Mouse (Mus musculus) forebrain, embryonic 11.5 days (tissue): ENCODE data around the gene Dgkh. TPM values are rescaled to one million over a fixed set of nuclear protein-coding genes. Genes with fewer than 3 reads are reported as not detected.

Experiments used
- ATAC-seq: fragments of 200-750 bp; cut with Nextera tagmentation; replicated peaks from 2 replicates; pipeline ENCODE4 v1.8.0; 2017; ENCODE audit warnings: moderate TSS enrichment; ENCODE audit not compliant: low FRiP score
- DNase-seq: peaks from one replicate; pipeline ENCODE4 v3.0.0-alpha.2; 2017; ENCODE audit warnings: low spot score
- H3K27ac ChIP-seq: fragments of 300-500 bp; sonication (generic); 2 replicates; pipeline ENCODE4 v1.5.1; 2014; ENCODE audit warnings: low read depth, low read length
- H3K27me3 ChIP-seq: fragments of 300-500 bp; sonication (generic); 2 replicates; pipeline ENCODE4 v1.6.1; 2014; ENCODE audit warnings: mild to moderate bottlenecking, low read length, mixed read lengths; ENCODE audit not compliant: control insufficient read depth, insufficient read depth
- H3K36me3 ChIP-seq: fragments of 300-500 bp; sonication (generic); 2 replicates; pipeline ENCODE4 v1.6.1; 2014; ENCODE audit warnings: mild to moderate bottlenecking, low read length, moderate library complexity, mixed read lengths; ENCODE audit not compliant: control insufficient read depth, insufficient read depth
- H3K4me1 ChIP-seq: fragments of 300-500 bp; sonication (generic); replicated peaks from 2 replicates; pipeline ENCODE4 v1.6.1; 2014; ENCODE audit warnings: low read length, mixed read lengths; ENCODE audit not compliant: control insufficient read depth, insufficient read depth
- H3K4me2 ChIP-seq: fragments of 300-500 bp; sonication (generic); 2 replicates; pipeline ENCODE4 v1.6.1; 2014; ENCODE audit warnings: low read depth, mild to moderate bottlenecking, low read length, moderate library complexity, mixed read lengths; ENCODE audit not compliant: severe bottlenecking
- H3K4me3 ChIP-seq: fragments of 300-500 bp; sonication (generic); 2 replicates; pipeline ENCODE4 v1.5.1; 2014; ENCODE audit warnings: low read depth, low read length
- H3K9ac ChIP-seq: fragments of 300-500 bp; sonication (generic); 2 replicates; pipeline ENCODE4 v1.6.1; 2014; ENCODE audit warnings: low read length
- H3K9me3 ChIP-seq: fragments of 300-500 bp; sonication (generic); 2 replicates; pipeline ENCODE4 v1.6.1; 2016; ENCODE audit warnings: low read length, mixed read lengths; ENCODE audit not compliant: control insufficient read depth
- WGBS: fragments of 180-500 bp; shearing (Covaris S2); extraction: QIAGEN DNeasy Blood & Tissue Kit; methylation state at CpG from one replicate; pipeline ENCODE4 v1.1.7; 2014; 5-methylcytosine and 5-hydroxymethylcytosine counted together
- polyA plus RNA-seq: library from polyadenylated mRNA; unstranded; fragments of >200 nt; fragmentation: Nextera tagmentation; extraction: Ambion mirVana; gene quantifications from 2 replicates; pipeline ENCODE4 v1.2.1, GENCODE M21; 2014

Dgkh gene
- polyA plus RNA-seq, 1 experiment from 2014 or later = 1.8 TPM

- Histone ChIP-seq H3K4me3 (no peak overlapping the region), H3K9ac (no peak overlapping the region), H3K36me3 (no peaks in the 10 kb centered on the region), H3K4me1 (no peaks in the 10 kb centered on the region; the same call in 1 of the 2 replicates), H3K9me3 (no peaks in the 10 kb centered on the region), H3K4me2 (no peak overlapping the region), H3K27me3 (no peaks in the 10 kb centered on the region), H3K27ac (no peak overlapping the region)
- ATAC-seq (no peak), DNase-seq (no peak)
- WGBS = 91% methylated on average over 18 of the region's 18 CpGs
These were observed 75.5 kb downstream of the Dgkh start for GRCm38 (mm10) chr14:78656832-78657626.

GRCm38 (mm10) chr14:78654939-78655556 is 77.5 kb downstream of the Dgkh start:
- DNase-seq (no peak), ATAC-seq (no peak)
- H3K27me3 ChIP-seq = no peaks in the 10 kb centered on the region
- H3K4me3 ChIP-seq = no peak overlapping the region
- no peak overlapping the region for H3K4me2 ChIP-seq
- H3K36me3 ChIP-seq = no peaks in the 10 kb centered on the region
- no peak overlapping the region for H3K27ac ChIP-seq
- H3K9me3 ChIP-seq = no peaks in the 10 kb centered on the region
- H3K4me1 ChIP-seq = no peaks in the 10 kb centered on the region; the same call in 1 of the 2 replicates
- H3K9ac ChIP-seq = no peak overlapping the region
- 86% methylated on average over 7 of the region's 7 CpGs for WGBS

GRCm38 (mm10) chr14:78654196-78654595 is 78.4 kb downstream of the Dgkh start:
- no peak for ATAC-seq
- no peaks in the 10 kb centered on the region for H3K36me3 ChIP-seq
- no peaks in the 10 kb centered on the region for H3K9me3 ChIP-seq
- no peaks in the 10 kb centered on the region; the same call in 1 of the 2 replicates for H3K4me1 ChIP-seq
- DNase-seq = no peak
- H3K4me2 ChIP-seq = no peak overlapping the region
- H3K9ac ChIP-seq = no peak overlapping the region
- H3K27ac ChIP-seq = no peak overlapping the region
- no peaks in the 10 kb centered on the region for H3K27me3 ChIP-seq
- H3K4me3 ChIP-seq = no peak overlapping the region
- whole genome bisulfite sequencing = 77% methylated on average over 10 of the region's 10 CpGs

GRCm38 (mm10) chr14:78653333-78653732 is 79.2 kb downstream of the Dgkh start:
- Histone ChIP-seq H3K9ac (no peak overlapping the region), H3K4me1 (no peaks in the 10 kb centered on the region; the same call in 1 of the 2 replicates), H3K4me3 (no peak overlapping the region), H3K36me3 (no peaks in the 10 kb centered on the region), H3K27me3 (no peaks in the 10 kb centered on the region), H3K4me2 (no peak overlapping the region), H3K27ac (no peak overlapping the region), H3K9me3 (no peaks in the 10 kb centered on the region)
- 90% methylated on average over 5 of the region's 5 CpGs for WGBS
- DNase-seq = no peak
- ATAC-seq = no peak

- H3K4me2 ChIP-seq = no peak overlapping the region
- no peaks in the 10 kb centered on the region for H3K27me3 ChIP-seq
- no peak for DNase-seq
- H3K9ac ChIP-seq = no peak overlapping the region
- H3K4me1 ChIP-seq = no peaks in the 10 kb centered on the region; the same call in 1 of the 2 replicates
- H3K36me3 ChIP-seq = no peaks in the 10 kb centered on the region
- no peak for ATAC-seq
- no peak overlapping the region for H3K4me3 ChIP-seq
- 74% methylated on average over 7 of the region's 7 CpGs for WGBS
- no peak overlapping the region for H3K27ac ChIP-seq
- no peaks in the 10 kb centered on the region for H3K9me3 ChIP-seq
These were observed 80.9 kb downstream of the Dgkh start for GRCm38 (mm10) chr14:78651696-78652095.

GRCm38 (mm10) chr14:78650379-78651095 is 82.0 kb downstream of the Dgkh start:
- H3K4me1 ChIP-seq = no peaks in the 10 kb centered on the region; the same call in 1 of the 2 replicates
- H3K27ac ChIP-seq = no peak overlapping the region
- H3K9me3 ChIP-seq = no peaks in the 10 kb centered on the region
- no peak for DNase-seq
- no peak overlapping the region for H3K9ac ChIP-seq
- 84% methylated on average over 9 of the region's 9 CpGs for WGBS
- ATAC-seq = no peak
- no peak overlapping the region for H3K4me2 ChIP-seq
- no peaks in the 10 kb centered on the region for H3K36me3 ChIP-seq
- no peaks in the 10 kb centered on the region for H3K27me3 ChIP-seq
- H3K4me3 ChIP-seq = no peak overlapping the region

GRCm38 (mm10) chr14:78649525-78650274 is 82.9 kb downstream of the Dgkh start:
- Histone ChIP-seq H3K9me3 (no peaks in the 10 kb centered on the region), H3K4me1 (no peaks in the 10 kb centered on the region; the same call in 1 of the 2 replicates), H3K27me3 (no peaks in the 10 kb centered on the region), H3K4me2 (no peak overlapping the region), H3K4me3 (no peak overlapping the region), H3K27ac (no peak overlapping the region), H3K36me3 (no peaks in the 10 kb centered on the region), H3K9ac (no peak overlapping the region)
- ATAC-seq (no peak), DNase-seq (no peak)
- 90% methylated on average over 21 of the region's 21 CpGs for WGBS

GRCm38 (mm10) chr14:78645622-78646021 is 87.0 kb downstream of the Dgkh start:
- Histone ChIP-seq H3K9me3 (no peaks in the 10 kb centered on the region), H3K4me3 (no peak overlapping the region), H3K4me1 (no peaks in the 10 kb centered on the region), H3K4me2 (no peak overlapping the region), H3K9ac (no peak overlapping the region), H3K36me3 (no peaks in the 10 kb centered on the region), H3K27me3 (no peaks in the 10 kb centered on the region), H3K27ac (no peak overlapping the region)
- no peak for ATAC-seq
- 90% methylated on average over 3 of the region's 3 CpGs for WGBS
- no peak for DNase-seq
